Mouse (Mus musculus): Measurements from ENCODE around the gene Gm10720.
A peak's percentile ranks its signal among the peaks of the same experiment; 100 is the strongest.
"Not testable (repeated sequence)": the region's sequence is repeated elsewhere in the genome, so short reads cannot be mapped to it uniquely, and the experiment has no call there.

Gene Gm10720

GRCm38 (mm10) chr9:3025653-3026052, 10.2 kb downstream of the Gm10720 start:
- DNase-seq, result peak; percentile 4 to 71

GRCm38 (mm10) chr9:3026136-3026535, 10.7 kb downstream of the Gm10720 start:
- not testable (repeated sequence) for DNase-seq

- not testable (repeated sequence) for DNase-seq
These were observed 11.3 kb downstream of the Gm10720 start for GRCm38 (mm10) chr9:3026741-3027140.

- DNase-seq, result not testable (repeated sequence)
These were observed 11.7 kb downstream of the Gm10720 start for GRCm38 (mm10) chr9:3027200-3027599.

- DNase-seq, result not testable (repeated sequence)
These were observed 14.0 kb downstream of the Gm10720 start for GRCm38 (mm10) chr9:3029276-3030000.

GRCm38 (mm10) chr9:3030677-3031318, 15.3 kb downstream of the Gm10720 start:
- DNase-seq, result not testable (repeated sequence)

GRCm38 (mm10) chr9:3034299-3034698, 18.8 kb downstream of the Gm10720 start, which contains the start of gene Gm17535:
Gene Gm17535 (plus strand): TSS chr9:3034599.
- not testable (repeated sequence) for DNase-seq

GRCm38 (mm10) chr9:3036577-3036976, 21.1 kb downstream of the Gm10720 start, which contains the start of gene Gm10715:
Gene Gm10715 (plus strand): TSS chr9:3036877.
- not testable (repeated sequence) for DNase-seq

GRCm38 (mm10) chr9:3038161-3038560, 22.7 kb downstream of the Gm10720 start:
- not testable (repeated sequence) for DNase-seq

Data from thymus, adult 18-20 months (tissue).